Mouse (Mus musculus): ENCODE data around the gene Zfp362. TPM values are rescaled to one million over a fixed set of nuclear protein-coding genes. Genes with fewer than 3 reads are reported as not detected.

Gene Zfp362
- total and polyA plus RNA-seq, 3 experiments: 9.7 to 70.1 (median 16.1) TPM

- no peak for DNase-seq (ENCODE audit: extremely low read depth)
- Histone ChIP-seq H3K9ac (ENCODE audit: insufficient read depth, low read depth) (no peak overlapping the region), H3K4me2 (ENCODE audit: insufficient read depth, low read depth, poor library complexity, severe bottlenecking) (no peak overlapping the region), H3K36me3 (replicated peaks in 1 of 2; ENCODE audit: control insufficient read depth in 1 of 2, insufficient read depth in 1 of 2, low read length in 1 of 2) (no peaks in the 10 kb centered on the region), H3K4me1 (ENCODE audit: control insufficient read depth in 1 of 2, insufficient read depth in 2 of 2) (peaks cover 8 to 16% of the 10 kb centered on the region in 2 experiments), H3K27ac (ENCODE audit: insufficient read depth, low read depth) (no peak overlapping the region), H3K4me3 (replicated peaks in 1 of 3; ENCODE audit: low read depth in 2 of 3, low read length in 2 of 3, poor library complexity in 1 of 3) (no peak overlapping the region), H3K9me3 (replicated peaks; ENCODE audit: low read length) (no peaks in the 10 kb centered on the region), H3K79me2 (replicated peaks; ENCODE audit: control insufficient read depth, extremely low read depth, insufficient read depth, poor library complexity, severe bottlenecking) (no peaks in the 10 kb centered on the region), H3K27me3 (replicated peaks) (no peaks in the 10 kb centered on the region)
- dilution Hi-C loops (cut with MboI; ENCODE audit: extremely low pct_ligation_motif_present, extremely low pct_unique_long_range_greater_than_20kb, low sequenced_read_pairs): no loop called here
- TF ChIP-seq ELF1 (IDR thresholded peaks at IDR 0.05; ENCODE audit: low read depth, low read length): no peak
- TF ChIP-seq CTCF (conservative IDR thresholded peaks at IDR 0.05 in 1 of 2, IDR thresholded peaks at IDR 0.05 in 1 of 2; ENCODE audit: low read depth in 2 of 2, low read length in 2 of 2): no peak
- TF ChIP-seq ZNF384 (IDR thresholded peaks at IDR 0.05; ENCODE audit: low read depth, low read length): no peak
- no peak for TF ChIP-seq PAX5 (IDR thresholded peaks at IDR 0.05; ENCODE audit: low read length)
- in situ Hi-C loops (cut with MboI; ENCODE audit: low pct_ligation_motif_present, low pct_unique_long_range_greater_than_20kb, low sequenced_read_pairs): loop anchor here (10.0 kb wide), 1 partner anchor 138 kb away; no protein-coding TSS in a partner anchor
Measured at GRCm38 (mm10) chr4:128852266-128852887, 46.5 kb upstream of the Zfp362 start.

GRCm38 (mm10) chr4:128849686-128850085, 43.8 kb upstream of the Zfp362 start:
- Histone ChIP-seq H3K4me1 (ENCODE audit: control insufficient read depth in 1 of 2, insufficient read depth in 2 of 2) (peaks cover 3 to 16% of the 10 kb centered on the region in 2 experiments), H3K27me3 (replicated peaks) (no peaks in the 10 kb centered on the region), H3K79me2 (replicated peaks; ENCODE audit: control insufficient read depth, extremely low read depth, insufficient read depth, poor library complexity, severe bottlenecking) (no peaks in the 10 kb centered on the region), H3K9ac (ENCODE audit: insufficient read depth, low read depth) (no peak overlapping the region), H3K4me2 (ENCODE audit: insufficient read depth, low read depth, poor library complexity, severe bottlenecking) (no peak overlapping the region), H3K4me3 (replicated peaks in 1 of 3; ENCODE audit: low read depth in 2 of 3, low read length in 2 of 3, poor library complexity in 1 of 3) (no peak overlapping the region), H3K36me3 (replicated peaks in 1 of 2; ENCODE audit: control insufficient read depth in 1 of 2, insufficient read depth in 1 of 2, low read length in 1 of 2) (no peaks in the 10 kb centered on the region), H3K27ac (ENCODE audit: insufficient read depth, low read depth) (no peak overlapping the region), H3K9me3 (replicated peaks; ENCODE audit: low read length) (no peaks in the 10 kb centered on the region)
- in situ Hi-C loops (cut with MboI; ENCODE audit: low pct_ligation_motif_present, low pct_unique_long_range_greater_than_20kb, low sequenced_read_pairs) (loop anchor here (10.0 kb wide), 1 partner anchor 135 kb away; no protein-coding TSS in a partner anchor), dilution Hi-C loops (cut with MboI; ENCODE audit: extremely low pct_ligation_motif_present, extremely low pct_unique_long_range_greater_than_20kb, low sequenced_read_pairs) (no loop called here)
- TF ChIP-seq HCFC1 (IDR thresholded peaks at IDR 0.05; ENCODE audit: low read depth, low read length) (no peak), KAT2A (IDR thresholded peaks at IDR 0.05; ENCODE audit: insufficient replicate concordance, low read length) (no peak), EP300 (IDR thresholded peaks at IDR 0.05; ENCODE audit: low read length) (no peak), JUND (conservative IDR thresholded peaks at IDR 0.05; ENCODE audit: low read depth, low read length) (no peak), ETS1 (conservative IDR thresholded peaks at IDR 0.05; ENCODE audit: low read depth, low read length) (no peak), CTCF (conservative IDR thresholded peaks at IDR 0.05 in 1 of 2, IDR thresholded peaks at IDR 0.05 in 1 of 2; ENCODE audit: low read depth in 2 of 2, low read length in 2 of 2) (no peak), RAD21 (IDR thresholded peaks at IDR 0.05; ENCODE audit: low read depth, low read length) (no peak), PAX5 (IDR thresholded peaks at IDR 0.05; ENCODE audit: low read length) (no peak), POLR2A (IDR thresholded peaks at IDR 0.05; ENCODE audit: low read depth, low read length) (no peak), ZNF384 (IDR thresholded peaks at IDR 0.05; ENCODE audit: low read depth, low read length) (no peak), MAX (IDR thresholded peaks at IDR 0.05; ENCODE audit: low read length) (no peak), USF2 (conservative IDR thresholded peaks at IDR 0.05; ENCODE audit: low read depth, low read length) (no peak), ELF1 (IDR thresholded peaks at IDR 0.05; ENCODE audit: low read depth, low read length) (no peak), E2F4 (IDR thresholded peaks at IDR 0.05; ENCODE audit: insufficient replicate concordance, low read depth, low read length) (no peak), IRF4 (IDR thresholded peaks at IDR 0.05; ENCODE audit: low read depth, low read length) (no peak), ZC3H11A (IDR thresholded peaks at IDR 0.05; ENCODE audit: low read depth, low read length) (no peak), NRF1 (IDR thresholded peaks at IDR 0.05; ENCODE audit: low read depth, low read length) (no peak), NELFE (IDR thresholded peaks at IDR 0.05; ENCODE audit: low read depth, low read length) (no peak), BHLHE40 (IDR thresholded peaks at IDR 0.05; ENCODE audit: low read depth, low read length) (no peak)
- no peak for DNase-seq (ENCODE audit: extremely low read depth)
